Mouse (Mus musculus): ENCODE data around the gene Eme2. TPM values are rescaled to one million over a fixed set of nuclear protein-coding genes. Genes with fewer than 3 reads are reported as not detected.

Eme2 gene
- total RNA-seq, 2 experiments from 2014 or later = 36.2 to 36.4 TPM

DNA sequence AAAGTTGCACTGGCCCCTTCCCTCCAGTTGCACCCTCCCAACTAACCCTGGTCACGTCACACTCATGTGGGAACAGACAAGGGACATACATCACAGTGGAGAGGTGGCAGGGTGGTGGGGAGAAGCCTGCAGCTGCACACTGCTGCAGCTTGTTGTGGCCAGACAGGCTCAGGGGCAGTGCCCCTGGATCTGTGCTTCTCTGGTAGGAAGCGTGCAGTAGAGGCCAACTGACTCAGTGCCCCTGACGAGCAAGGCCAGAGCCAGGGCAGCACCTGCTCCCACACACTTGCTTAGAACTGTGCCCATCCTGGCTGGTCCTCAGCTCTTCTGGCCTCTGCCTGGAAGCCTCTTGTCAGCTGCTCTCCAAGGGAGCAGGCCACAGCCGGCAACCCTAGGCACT lies 2.7 kb upstream of the Eme2 start:
- no peak for DNase-seq
- intact Hi-C loops (cut with DNase I) = no loop called here

DNA sequence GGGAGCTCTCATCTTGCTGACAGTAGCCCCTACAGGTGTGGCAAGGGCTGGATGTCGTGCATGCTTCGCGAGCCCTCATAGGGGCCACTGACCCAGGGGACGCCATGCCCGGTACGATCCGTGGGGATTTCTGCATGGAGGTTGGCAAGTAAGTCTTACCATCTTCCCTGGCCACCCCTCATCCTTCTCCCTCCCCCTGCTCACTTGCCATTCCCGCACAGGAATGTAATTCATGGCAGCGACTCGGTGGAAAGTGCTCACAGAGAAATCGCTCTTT lies 2.0 kb upstream of the Eme2 start:
- no peak for DNase-seq
- intact Hi-C loops (cut with DNase I) = no loop called here

DNA sequence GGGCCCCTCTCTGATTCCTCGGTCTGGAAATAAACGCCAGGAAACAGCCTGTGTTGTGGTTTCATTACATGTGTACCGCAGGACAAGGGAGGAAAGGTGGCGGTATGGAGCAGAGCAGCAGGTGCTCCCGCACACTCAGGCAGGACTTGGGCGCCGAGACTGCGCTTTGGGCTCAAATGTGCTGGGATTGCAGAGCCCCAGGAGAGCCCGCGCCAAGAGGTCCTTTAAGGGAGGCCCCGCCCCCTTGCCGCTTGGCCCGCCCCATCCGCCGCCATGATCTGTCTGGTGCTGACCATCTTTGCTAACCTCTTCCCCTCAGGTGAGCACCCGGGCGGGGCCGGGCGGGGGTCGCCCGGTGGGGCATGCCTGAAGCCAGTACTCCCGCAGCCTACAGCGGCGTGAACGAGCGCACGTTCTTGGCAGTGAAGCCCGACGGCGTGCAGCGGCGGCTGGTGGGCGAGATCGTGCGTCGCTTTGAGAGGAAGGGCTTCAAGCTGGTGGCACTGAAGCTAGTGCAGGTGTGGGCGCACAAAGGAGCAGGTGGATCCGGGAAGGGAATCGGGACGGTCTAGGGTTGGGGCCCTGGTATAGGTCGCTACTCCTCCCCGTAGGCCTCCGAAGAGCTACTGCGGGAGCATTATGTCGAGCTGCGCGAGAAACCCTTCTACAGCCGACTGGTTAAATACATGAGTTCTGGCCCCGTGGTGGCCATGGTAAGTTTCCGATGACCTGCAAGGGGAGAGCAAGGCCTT lies 1.5 kb upstream of the Eme2 start, which contains the start of gene Nme3:
Gene Nme3, plus strand, starts transcription at position 260 of the 752 bp plus-strand sequence.
- DNase-seq = peak; percentile 75
- intact Hi-C loops (cut with DNase I) = no loop called here

DNA sequence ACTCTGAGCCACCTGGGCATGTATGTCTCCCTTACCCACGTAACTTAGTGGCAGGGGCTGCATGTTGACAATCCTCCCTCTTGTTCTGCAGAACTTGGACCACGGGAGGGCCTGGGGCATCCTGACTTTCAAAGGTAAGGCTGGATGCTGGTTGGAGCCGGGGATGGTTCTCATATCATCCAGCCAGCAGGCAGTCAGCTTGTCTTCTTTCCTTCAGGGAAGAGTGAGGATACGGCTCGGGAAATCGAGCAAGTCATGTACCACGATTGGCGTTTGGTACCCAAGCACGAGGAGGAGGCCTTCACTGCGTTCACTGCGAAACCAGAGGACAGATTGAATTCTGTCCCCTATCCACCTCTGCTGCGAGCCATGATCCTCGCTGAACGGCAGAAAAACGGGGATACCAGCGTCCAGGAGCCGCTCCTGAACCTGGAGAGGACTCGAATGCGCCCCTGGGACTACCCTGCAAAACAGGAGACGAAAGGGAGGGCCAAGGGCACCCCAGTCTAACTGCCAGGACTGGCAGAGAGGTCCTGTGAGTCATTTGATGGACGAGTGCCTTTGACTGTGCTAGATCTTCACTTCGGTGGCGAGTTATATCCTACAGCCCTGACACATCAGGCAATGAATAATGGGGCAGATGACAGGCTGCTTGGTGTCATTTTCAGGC lies 819 bp upstream of the Eme2 start:
- no peak for DNase-seq
- intact Hi-C loops (cut with DNase I) = no loop called here

- no peak for DNase-seq
- intact Hi-C loops (cut with DNase I) = no loop called here
These were observed 559 bp downstream of the Eme2 start for GRCm38 (mm10) chr17:24894061-24894994.

- no peak for DNase-seq
- intact Hi-C loops (cut with DNase I) = no loop called here
These were observed 1.6 kb downstream of the Eme2 start for GRCm38 (mm10) chr17:24893276-24893675.

DNA sequence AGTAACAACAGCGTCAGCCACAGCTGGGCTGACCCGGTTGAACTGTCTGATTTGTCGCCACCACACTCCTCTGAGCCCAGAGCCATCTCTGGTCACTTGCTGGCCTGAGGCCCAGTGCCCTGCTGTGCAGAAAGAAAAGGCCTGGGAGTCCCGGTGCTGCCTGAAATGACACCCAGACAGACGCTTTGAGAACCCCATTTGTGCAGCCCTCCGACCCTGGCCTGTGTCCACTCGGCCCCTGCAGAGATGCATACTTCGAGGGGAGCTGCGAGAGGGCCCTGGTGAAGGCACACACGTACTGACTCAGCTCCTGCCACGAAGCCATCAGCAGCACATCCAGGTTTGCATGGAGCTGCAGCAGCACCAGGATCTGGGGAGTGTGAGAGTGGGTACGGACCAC lies 2.1 kb downstream of the Eme2 start:
- no peak for DNase-seq
- intact Hi-C loops (cut with DNase I) = no loop called here

DNA sequence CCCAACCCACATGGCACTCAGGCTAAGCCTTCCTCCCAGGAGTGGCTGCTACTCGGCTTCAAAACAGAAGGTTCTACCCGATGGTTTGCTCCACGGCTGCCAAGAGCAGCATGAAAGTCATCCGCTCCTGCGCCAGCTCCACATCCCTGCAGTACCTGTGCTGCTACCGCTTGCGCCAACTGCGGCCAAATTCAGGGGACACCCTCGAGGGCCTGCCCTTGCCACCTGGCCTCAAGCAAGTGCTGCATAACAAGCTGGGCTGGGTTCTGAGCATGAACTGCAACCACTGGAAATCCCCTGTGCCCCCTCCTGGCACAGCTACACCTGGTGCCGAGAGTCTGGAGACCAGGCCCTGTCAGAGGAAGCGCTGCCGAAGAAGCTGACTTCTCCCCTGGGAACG lies 3.6 kb downstream of the Eme2 start:
- intact Hi-C loops (cut with DNase I) = no loop called here
- DNase-seq = no peak

GRCm38 (mm10) chr17:24890151-24891092 lies 4.5 kb downstream of the Eme2 start:
- intact Hi-C loops (cut with DNase I) = no loop called here
- no peak for DNase-seq

DNA sequence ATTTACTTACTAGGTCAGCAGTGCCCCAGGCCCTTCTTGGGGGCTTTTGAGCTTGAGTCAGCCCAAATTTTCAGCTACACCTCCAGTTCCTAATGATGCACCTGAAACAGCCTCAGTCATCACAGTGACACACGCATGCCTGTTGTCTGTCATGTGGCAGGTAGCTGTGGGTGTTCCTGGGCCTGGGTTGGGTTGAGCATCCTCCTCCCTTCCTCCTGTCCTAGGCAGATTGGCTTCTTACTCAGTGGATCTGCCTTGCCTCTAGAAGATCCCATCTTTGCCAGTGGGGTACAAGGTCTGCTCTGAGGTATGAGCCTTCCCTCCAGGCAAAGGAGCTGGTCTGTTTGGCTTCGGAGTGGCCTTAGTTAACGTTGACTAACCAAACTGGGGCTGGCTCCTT lies 6.0 kb downstream of the Eme2 start:
- intact Hi-C loops (cut with DNase I) = no loop called here
- DNase-seq = no peak

GRCm38 (mm10) chr17:24887291-24888080 lies 7.4 kb downstream of the Eme2 start:
- DNase-seq = no peak
- intact Hi-C loops (cut with DNase I) = no loop called here

- DNase-seq = no peak
- intact Hi-C loops (cut with DNase I) = no loop called here
These were observed 8.0 kb downstream of the Eme2 start for GRCm38 (mm10) chr17:24886932-24887271.

DNA sequence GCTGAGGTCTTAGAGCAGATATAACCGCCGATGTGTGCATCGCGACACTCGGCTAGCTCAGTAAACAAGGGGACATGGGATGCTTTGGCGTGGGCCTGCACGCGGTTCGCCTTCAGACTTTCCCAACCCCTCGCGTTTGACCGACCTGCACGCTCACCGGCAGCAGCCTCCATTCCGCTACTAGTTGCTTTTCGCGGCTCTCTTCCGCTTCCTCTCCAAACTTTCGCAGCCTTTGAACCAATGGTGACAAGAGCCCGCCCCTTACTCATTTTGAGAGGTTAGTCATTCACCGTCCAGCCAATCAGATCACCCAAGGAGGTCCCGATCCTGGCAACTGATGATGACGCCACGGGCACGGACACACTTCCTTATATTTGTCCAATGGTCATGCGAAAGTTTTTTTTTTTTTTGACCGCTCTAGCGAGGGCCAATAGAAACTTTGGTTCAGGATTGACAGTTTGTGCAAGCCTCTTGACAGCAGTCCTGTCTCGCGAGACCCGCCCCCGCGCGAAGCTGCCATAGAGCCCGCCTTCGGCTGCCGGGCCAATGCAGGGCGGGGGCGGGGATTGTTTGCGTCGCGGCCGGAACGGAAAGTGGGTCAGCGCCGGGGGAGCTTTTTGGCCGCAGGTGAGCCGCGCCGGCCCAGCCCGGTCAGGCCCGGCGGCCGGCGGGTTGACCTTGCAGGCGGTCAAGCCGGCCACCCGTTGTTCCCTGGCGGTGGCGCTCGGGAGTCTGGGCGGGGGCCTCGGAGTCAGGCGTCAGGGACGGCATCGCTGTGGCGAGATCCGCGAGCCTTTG lies 8.6 kb downstream of the Eme2 start, which contains the start of the genes Nubp2 and Spsb3:
Gene Nubp2, minus strand, starts transcription at position 216 of the 798 bp plus-strand sequence.
Gene Spsb3, plus strand, starts transcription at position 510 of the 798 bp plus-strand sequence.
- intact Hi-C loops (cut with DNase I) = no loop called here
- DNase-seq = peak; percentile 98

- intact Hi-C loops (cut with DNase I) = no loop called here
- no peak for DNase-seq
These were observed 9.3 kb downstream of the Eme2 start for GRCm38 (mm10) chr17:24885356-24886133.

- intact Hi-C loops (cut with DNase I) = no loop called here
- DNase-seq = no peak
These were observed 10.5 kb downstream of the Eme2 start for GRCm38 (mm10) chr17:24884391-24884790.

DNA sequence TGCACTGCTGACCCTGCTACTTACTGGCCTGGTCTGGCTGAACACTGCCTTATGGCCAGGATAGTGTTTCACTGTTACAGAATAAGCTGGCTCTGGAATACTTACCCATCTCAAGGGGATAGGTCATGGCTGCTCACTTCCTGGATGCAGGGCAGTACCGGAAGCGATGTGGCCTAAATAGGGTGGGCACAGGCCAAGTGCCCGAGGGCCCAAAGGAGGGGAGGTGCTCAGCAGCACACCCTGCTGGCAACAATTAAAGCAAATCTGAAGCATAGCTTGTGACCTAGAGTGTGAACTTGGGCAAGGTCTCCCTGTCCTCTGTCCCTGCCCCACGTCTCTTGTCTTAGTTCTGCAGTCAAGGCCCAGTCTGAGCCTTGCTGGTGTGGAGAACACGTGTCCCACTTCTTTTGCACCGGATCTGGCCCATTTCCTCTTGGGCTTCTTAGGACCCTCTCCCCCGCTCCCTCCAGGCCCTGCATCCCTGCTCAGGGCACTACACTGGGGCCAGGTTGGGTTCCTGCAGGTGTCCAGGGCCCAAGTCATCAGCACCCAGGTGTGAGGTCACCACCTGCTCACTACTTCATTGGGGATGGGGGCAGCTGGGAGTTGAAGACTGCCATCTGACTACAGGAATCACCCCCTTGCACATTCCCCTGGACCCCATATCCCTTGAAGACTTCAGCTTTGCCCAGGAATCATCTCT lies 13.0 kb downstream of the Eme2 start:
- intact Hi-C loops (cut with DNase I) = no loop called here
- peak; percentile 54 for DNase-seq

- no peak for DNase-seq
- intact Hi-C loops (cut with DNase I) = no loop called here
These were observed 16.4 kb downstream of the Eme2 start for GRCm38 (mm10) chr17:24878531-24878930.

GRCm38 (mm10) chr17:24878117-24878397 lies 16.8 kb downstream of the Eme2 start:
- intact Hi-C loops (cut with DNase I) = no loop called here
- DNase-seq = no peak

Measured in left cerebral cortex, postnatal 4 days (tissue).